In genomic region chr10:96350692-96351091, GRCm38 (mm10) we compare ENCODE assay signal across 19 mouse cellular contexts.
"Had no signal": no experiment of that assay in that cellular context is flagged by ENCODE, and none has a peak within 500 bp of the region (broad histone marks: within the 10 kb centered on the region; RNA-seq: fewer than 3 reads in every experiment).

No protein-coding gene starts in this region.

- H3K4me2 ChIP-seq: liver, embryonic 12.5 days; lung, embryonic 14.5 days; midbrain, embryonic 12.5 days; neural tube, embryonic 13.5 days; neural tube, embryonic 15.5 days had no signal

- H3K4me1 ChIP-seq: liver, embryonic 12.5 days; megakaryocyte, embryonic 14.5 days; midbrain, embryonic 10.5 days; midbrain, embryonic 12.5 days; neural tube, embryonic 13.5 days; neural tube, embryonic 15.5 days had no signal

- ATAC-seq: liver, embryonic 12.5 days; midbrain, embryonic 16.5 days had no signal

- H3K27me3 ChIP-seq: liver, embryonic 12.5 days; megakaryocyte, embryonic 14.5 days; midbrain, embryonic 12.5 days; neural tube, embryonic 13.5 days; neural tube, embryonic 15.5 days had no signal

- H3K9me3 ChIP-seq: liver, embryonic 12.5 days; midbrain, embryonic 10.5 days; midbrain, embryonic 12.5 days; neural tube, embryonic 13.5 days; neural tube, embryonic 15.5 days had no signal

- H3K27ac ChIP-seq: liver, embryonic 12.5 days; liver, embryonic 14.5 days; midbrain, embryonic 10.5 days; midbrain, embryonic 12.5 days; neural tube, embryonic 13.5 days; neural tube, embryonic 15.5 days had no signal

- H3K9ac ChIP-seq: liver, embryonic 12.5 days; liver, embryonic 14.5 days; lung, embryonic 14.5 days; midbrain, embryonic 12.5 days; neural tube, embryonic 13.5 days; neural tube, embryonic 15.5 days had no signal

- H3K4me3 ChIP-seq: liver, embryonic 12.5 days; megakaryocyte, embryonic 14.5 days; midbrain, embryonic 10.5 days; midbrain, embryonic 12.5 days; neural tube, embryonic 13.5 days; neural tube, embryonic 15.5 days had no signal

- H3K36me3 ChIP-seq: liver, embryonic 12.5 days; midbrain, embryonic 10.5 days; midbrain, embryonic 12.5 days; neural tube, embryonic 13.5 days; neural tube, embryonic 15.5 days had no signal

- DNase-seq: lung, adult 18-20 months; lung, embryonic 14.5 days; lung, postnatal 10 days; midbrain, embryonic 14.5 days; retina, postnatal 1 day; right cerebral cortex, adult 18-20 months; right cerebral cortex, postnatal 25 days; right cerebral cortex, postnatal 4 days; thymus, adult 18-20 months; thymus, postnatal 14 days; thymus, postnatal 36 days had no signal
